Mouse (Mus musculus) embryonic facial prominence, embryonic 15.5 days (tissue): ENCODE results near the gene 2310022A10Rik. TPM values are rescaled to one million over a fixed set of nuclear protein-coding genes. Genes with fewer than 3 reads are reported as not detected.

ENCODE experiments used
- ATAC-seq: fragments of 200-750 bp; cut with Nextera tagmentation; 2 replicates; pipeline ENCODE4 v1.8.0; 2017; ENCODE audit warnings: low read depth, moderate TSS enrichment; ENCODE audit not compliant: insufficient number of reproducible peaks, low FRiP score, low TSS enrichment
- H3K27ac ChIP-seq: fragments of 300-500 bp; sonication (generic); replicated peaks from 2 replicates; pipeline ENCODE4 v1.5.1; 2015; ENCODE audit warnings: mild to moderate bottlenecking, inconsistent platforms
- H3K27me3 ChIP-seq: fragments of 300-500 bp; sonication (generic); 2 replicates; pipeline ENCODE4 v1.6.1; 2015; ENCODE audit warnings: inconsistent platforms
- H3K36me3 ChIP-seq: fragments of 300-500 bp; sonication (generic); 2 replicates; pipeline ENCODE4 v1.6.1; 2015; ENCODE audit warnings: mild to moderate bottlenecking, inconsistent platforms
- H3K4me1 ChIP-seq: fragments of 300-500 bp; sonication (generic); 2 replicates; pipeline ENCODE4 v1.6.1; 2015; ENCODE audit warnings: inconsistent platforms
- H3K4me2 ChIP-seq: fragments of 300-500 bp; sonication (generic); replicated peaks from 2 replicates; pipeline ENCODE4 v1.6.1; 2015; ENCODE audit warnings: mild to moderate bottlenecking, inconsistent platforms
- H3K4me3 ChIP-seq: fragments of 300-500 bp; sonication (generic); replicated peaks from 2 replicates; pipeline ENCODE4 v1.5.1; 2015; ENCODE audit warnings: mild to moderate bottlenecking, inconsistent platforms
- H3K9ac ChIP-seq: fragments of 300-500 bp; sonication (generic); 2 replicates; pipeline ENCODE4 v1.6.1; 2015; ENCODE audit warnings: inconsistent platforms
- H3K9me3 ChIP-seq: fragments of 300-500 bp; sonication (generic); replicated peaks from 2 replicates; pipeline ENCODE4 v1.6.1; 2016; ENCODE audit warnings: inconsistent platforms
- WGBS: fragments of 180-500 bp; shearing (Covaris S2); methylation state at CpG from one replicate; pipeline ENCODE4 v1.1.7; 2015; 5-methylcytosine and 5-hydroxymethylcytosine counted together
- polyA plus RNA-seq: library from polyadenylated mRNA; unstranded; fragments of >200 nt; fragmentation: Nextera tagmentation; extraction: Ambion mirVana; gene quantifications from 2 replicates; pipeline ENCODE4 v1.2.1, GENCODE M21; 2015

2310022A10Rik gene
- polyA plus RNA-seq, 1 experiment from 2014 or later: 38.0 TPM

DNA sequence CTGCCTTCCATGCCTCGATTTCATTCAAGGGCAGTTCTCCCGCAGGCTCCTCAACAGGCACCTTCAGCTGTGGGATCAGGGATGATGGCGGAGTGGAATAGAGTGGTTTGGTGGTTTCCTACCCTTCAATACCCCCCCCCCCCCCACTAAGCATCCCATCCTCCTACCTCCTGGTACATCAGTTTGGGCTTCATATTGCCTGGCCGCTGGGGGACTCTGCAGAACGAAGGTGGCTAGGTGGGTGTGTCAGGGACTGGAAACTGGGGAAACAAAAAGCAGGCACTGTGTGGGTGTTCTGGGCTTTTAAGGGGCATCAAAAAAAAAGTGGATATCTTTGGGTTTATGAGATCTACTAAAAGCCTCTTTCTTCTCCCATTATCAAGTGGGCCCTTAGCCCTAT is 11.1 kb upstream of the 2310022A10Rik start:
- peak overlapping the region; percentile 39; the same call in 1 of the 2 replicates for H3K9ac ChIP-seq
- 53% methylated on average over 5 of the region's 5 CpGs for WGBS
- H3K4me3 ChIP-seq: peak overlapping the region; percentile 56
- no peaks in the 10 kb centered on the region for H3K27me3 ChIP-seq
- H3K9me3 ChIP-seq: no peaks in the 10 kb centered on the region
- H3K4me2 ChIP-seq: peak overlapping the region; percentile 89
- peaks cover 17% of the 10 kb centered on the region for H3K4me1 ChIP-seq
- no peak for ATAC-seq
- peaks cover 33% of the 10 kb centered on the region for H3K36me3 ChIP-seq
- no peak overlapping the region for H3K27ac ChIP-seq

DNA sequence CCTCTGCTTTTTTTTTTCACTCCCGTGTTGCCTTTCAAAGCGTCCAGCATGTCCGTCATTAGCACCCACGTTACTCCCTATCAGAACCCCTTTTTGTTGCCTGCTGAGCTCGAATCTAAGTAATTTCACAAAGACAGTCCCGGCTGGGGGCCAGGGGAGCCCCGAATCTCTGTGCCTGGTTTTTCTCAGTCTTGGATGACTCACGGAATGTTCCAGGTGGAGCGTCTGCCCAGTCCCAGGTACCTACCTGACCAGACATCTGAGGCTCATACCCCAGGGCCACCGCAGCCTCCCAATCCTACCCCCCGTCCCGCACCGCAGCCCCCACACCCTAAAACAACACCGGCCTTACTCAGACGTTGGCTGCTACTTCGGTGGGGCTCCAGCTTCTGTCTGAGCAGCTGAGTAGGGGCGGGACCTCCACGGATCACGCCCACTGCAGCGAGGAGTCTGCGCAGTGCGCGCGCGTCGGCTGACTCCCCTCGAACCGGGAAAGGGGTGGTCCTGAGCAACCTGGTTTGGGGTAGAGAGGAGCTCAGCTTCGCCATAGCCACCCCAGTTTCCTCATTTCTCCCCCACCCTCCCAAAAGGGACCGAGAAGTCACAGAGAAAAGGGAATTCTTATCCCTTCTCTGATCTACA is 10.5 kb upstream of the 2310022A10Rik start:
- no peaks in the 10 kb centered on the region for H3K9me3 ChIP-seq
- peak; percentile 88 for ATAC-seq
- peak overlapping the region; percentile 39 for H3K9ac ChIP-seq
- no peaks in the 10 kb centered on the region for H3K27me3 ChIP-seq
- 1% methylated on average over 30 of the region's 30 CpGs for WGBS
- H3K27ac ChIP-seq: peak overlapping the region; percentile 48; the same call in 1 of the 2 replicates
- H3K4me2 ChIP-seq: peak overlapping the region; percentile 89
- peaks cover 17% of the 10 kb centered on the region for H3K4me1 ChIP-seq
- H3K36me3 ChIP-seq: peaks cover 27% of the 10 kb centered on the region
- peak overlapping the region; percentile 56 for H3K4me3 ChIP-seq

DNA sequence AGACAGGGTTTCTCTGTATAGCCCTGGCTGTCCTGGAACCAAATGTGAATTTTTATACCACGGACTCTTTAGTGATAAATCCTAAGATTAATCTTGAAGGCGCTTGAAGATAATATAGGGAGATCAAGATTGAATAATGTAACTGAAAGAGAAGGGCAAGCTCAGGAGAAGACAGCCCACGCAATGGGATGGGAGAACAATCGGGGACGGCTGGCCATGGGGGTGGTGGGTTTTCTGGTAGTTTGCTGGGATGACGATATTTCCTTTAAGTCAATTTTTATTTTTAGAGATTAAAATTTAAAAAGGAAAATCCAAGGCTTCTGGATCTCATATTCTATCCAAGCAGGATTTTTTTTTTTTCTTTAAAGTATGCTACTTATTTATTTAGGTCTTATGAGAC is 10.0 kb upstream of the 2310022A10Rik start:
- H3K4me2 ChIP-seq: peak overlapping the region; percentile 89
- peak overlapping the region; percentile 39; the same call in 1 of the 2 replicates for H3K9ac ChIP-seq
- 50% methylated on average over 6 of the region's 6 CpGs for WGBS
- peak overlapping the region; percentile 56 for H3K4me3 ChIP-seq
- no peaks in the 10 kb centered on the region for H3K9me3 ChIP-seq
- peaks cover 21% of the 10 kb centered on the region for H3K36me3 ChIP-seq
- H3K27me3 ChIP-seq: no peaks in the 10 kb centered on the region
- ATAC-seq: no peak
- H3K27ac ChIP-seq: peak overlapping the region; percentile 48; the same call in 1 of the 2 replicates
- H3K4me1 ChIP-seq: peaks cover 17% of the 10 kb centered on the region

GRCm38 (mm10) chr7:27543851-27544250 is 9.2 kb upstream of the 2310022A10Rik start:
- 76% methylated on average over 4 of the region's 4 CpGs for WGBS
- no peaks in the 10 kb centered on the region for H3K27me3 ChIP-seq
- no peak overlapping the region for H3K4me2 ChIP-seq
- no peak for ATAC-seq
- H3K36me3 ChIP-seq: peaks cover 19% of the 10 kb centered on the region
- no peak overlapping the region for H3K4me3 ChIP-seq
- no peak overlapping the region for H3K27ac ChIP-seq
- no peaks in the 10 kb centered on the region for H3K9me3 ChIP-seq
- no peak overlapping the region for H3K9ac ChIP-seq
- peaks cover 17% of the 10 kb centered on the region for H3K4me1 ChIP-seq

DNA sequence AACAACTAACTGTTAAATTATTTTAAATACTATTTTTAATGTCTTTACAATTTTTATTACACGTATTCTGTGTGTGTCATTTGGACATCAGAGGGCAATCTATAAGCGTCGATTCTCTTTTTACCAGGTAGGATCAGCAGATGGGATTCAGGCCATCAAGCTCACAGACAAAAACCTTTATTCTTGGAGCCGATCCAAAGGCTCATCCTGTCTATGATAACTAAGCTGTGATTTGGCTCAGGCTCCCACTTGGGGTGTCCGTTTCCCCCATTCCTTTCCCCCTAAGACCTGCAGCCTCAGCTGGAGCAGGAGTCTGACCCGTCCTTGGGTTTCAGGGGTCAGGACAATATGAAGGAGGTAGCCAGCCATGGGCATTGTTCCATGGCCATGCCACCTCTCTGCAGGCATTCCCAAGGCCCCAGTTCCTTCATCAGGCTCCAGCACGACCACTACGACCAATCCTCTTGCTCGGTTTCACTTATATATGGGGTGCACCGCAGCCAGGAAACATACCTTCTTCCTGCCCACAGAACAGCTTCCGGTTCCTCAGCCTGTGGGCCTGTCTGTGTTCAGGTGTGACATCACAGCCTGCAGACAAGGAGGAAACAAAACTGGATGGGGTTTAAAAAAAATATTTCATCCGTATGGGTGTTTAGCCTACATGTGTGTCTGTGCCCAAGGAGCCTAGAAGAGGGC is 8.2 kb upstream of the 2310022A10Rik start:
- H3K4me1 ChIP-seq: peaks cover 17% of the 10 kb centered on the region
- H3K9ac ChIP-seq: no peak overlapping the region
- no peak for ATAC-seq
- peaks cover 10% of the 10 kb centered on the region for H3K36me3 ChIP-seq
- 80% methylated on average over 12 of the region's 12 CpGs for WGBS
- no peak overlapping the region for H3K4me2 ChIP-seq
- H3K27me3 ChIP-seq: no peaks in the 10 kb centered on the region
- H3K4me3 ChIP-seq: no peak overlapping the region
- H3K9me3 ChIP-seq: no peaks in the 10 kb centered on the region
- no peak overlapping the region for H3K27ac ChIP-seq

DNA sequence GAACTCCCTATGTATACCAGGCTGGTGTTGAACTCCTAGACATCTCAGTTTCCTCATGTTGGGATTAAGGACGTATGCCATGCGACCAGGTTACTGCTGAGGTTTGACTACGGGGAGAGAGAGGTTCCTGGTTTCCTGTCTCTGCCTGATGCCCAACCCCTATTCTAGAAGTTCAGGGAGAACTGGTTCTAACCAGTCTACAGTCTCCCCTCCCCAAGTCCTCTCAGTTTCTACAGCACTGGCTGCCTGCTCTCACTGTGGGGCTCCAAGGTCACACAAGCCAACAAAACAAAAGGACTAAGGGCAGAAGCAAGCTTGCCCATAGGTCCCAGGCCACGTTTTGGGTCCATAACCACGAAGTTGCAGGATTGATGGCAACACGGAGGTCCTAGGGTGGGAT is 3.4 kb upstream of the 2310022A10Rik start:
- WGBS: 68% methylated on average over 6 of the region's 6 CpGs
- no peak overlapping the region for H3K9ac ChIP-seq
- H3K4me1 ChIP-seq: peaks cover 15% of the 10 kb centered on the region
- H3K36me3 ChIP-seq: no peaks in the 10 kb centered on the region
- no peak overlapping the region for H3K27ac ChIP-seq
- no peaks in the 10 kb centered on the region for H3K9me3 ChIP-seq
- ATAC-seq: no peak
- H3K27me3 ChIP-seq: no peaks in the 10 kb centered on the region
- no peak overlapping the region for H3K4me3 ChIP-seq
- H3K4me2 ChIP-seq: no peak overlapping the region

DNA sequence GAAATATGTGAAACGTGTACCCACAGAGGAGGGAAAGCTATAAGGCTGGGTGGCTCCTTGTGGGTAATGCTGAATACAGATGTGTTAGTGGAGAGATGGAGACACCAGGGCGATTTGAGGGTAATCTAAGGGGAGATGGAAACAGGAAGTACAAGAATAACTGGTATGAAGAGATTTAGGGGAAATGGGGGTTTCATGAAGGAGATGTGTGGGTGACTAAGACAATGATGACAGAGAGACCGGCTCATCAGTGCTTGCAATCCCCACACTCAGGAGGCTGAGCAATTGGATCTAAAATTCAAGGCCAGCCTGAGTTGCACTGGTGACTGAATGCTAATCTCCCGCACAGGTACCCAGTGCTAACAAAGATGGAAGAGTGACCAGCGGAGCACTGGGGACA is 963 bp upstream of the 2310022A10Rik start:
- H3K36me3 ChIP-seq: peaks cover 10% of the 10 kb centered on the region
- H3K4me1 ChIP-seq: peaks cover 19% of the 10 kb centered on the region
- H3K9ac ChIP-seq: no peak overlapping the region; the same call in 1 of the 2 replicates
- no peak for ATAC-seq
- no peaks in the 10 kb centered on the region for H3K27me3 ChIP-seq
- peak overlapping the region; percentile 77 for H3K4me3 ChIP-seq
- peak overlapping the region; percentile 75 for H3K4me2 ChIP-seq
- no peaks in the 10 kb centered on the region for H3K9me3 ChIP-seq
- WGBS: 48% methylated on average over 5 of the region's 5 CpGs
- H3K27ac ChIP-seq: 0 out of 2 replicates have a peak overlapping the region, but pooled peaks have one; percentile 63

DNA sequence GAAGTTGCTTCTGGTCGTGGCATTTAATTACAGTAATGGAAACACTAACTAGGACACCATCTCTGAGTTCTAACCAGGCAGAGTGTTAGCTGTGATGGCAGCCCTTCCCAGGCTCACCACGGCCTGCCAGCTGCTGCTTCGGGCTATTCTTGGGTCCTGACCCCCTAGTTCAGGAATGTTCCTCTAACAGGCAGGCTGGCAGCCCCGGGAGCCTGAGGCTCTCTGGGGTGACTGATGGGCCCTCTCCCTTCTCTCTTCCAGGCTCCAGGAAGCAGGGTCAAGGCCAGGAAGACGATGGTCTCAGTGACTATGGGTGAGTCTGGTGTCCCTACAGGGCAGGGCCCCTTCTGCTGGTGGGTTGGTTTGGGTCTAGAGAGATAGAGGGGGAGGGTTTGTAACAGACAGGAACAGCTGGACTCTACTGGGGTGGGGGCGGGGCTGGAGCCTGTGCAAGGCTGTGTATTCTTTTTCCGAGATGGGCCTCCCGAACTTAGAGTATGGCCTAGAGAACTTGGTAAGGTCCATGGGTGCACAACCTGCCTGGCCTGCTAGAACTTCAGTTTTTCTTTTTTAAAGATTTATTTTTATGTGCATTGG is 7.4 kb downstream of the 2310022A10Rik start:
- Histone ChIP-seq H3K9me3 (no peaks in the 10 kb centered on the region), H3K27me3 (no peaks in the 10 kb centered on the region), H3K4me3 (no peak overlapping the region), H3K36me3 (peaks cover 69% of the 10 kb centered on the region), H3K9ac (no peak overlapping the region), H3K4me2 (no peak overlapping the region), H3K27ac (peak overlapping the region; percentile 51; the same call in 1 of the 2 replicates), H3K4me1 (no peaks in the 10 kb centered on the region)
- WGBS: 57% methylated on average over 8 of the region's 8 CpGs
- ATAC-seq: peak; percentile 67

DNA sequence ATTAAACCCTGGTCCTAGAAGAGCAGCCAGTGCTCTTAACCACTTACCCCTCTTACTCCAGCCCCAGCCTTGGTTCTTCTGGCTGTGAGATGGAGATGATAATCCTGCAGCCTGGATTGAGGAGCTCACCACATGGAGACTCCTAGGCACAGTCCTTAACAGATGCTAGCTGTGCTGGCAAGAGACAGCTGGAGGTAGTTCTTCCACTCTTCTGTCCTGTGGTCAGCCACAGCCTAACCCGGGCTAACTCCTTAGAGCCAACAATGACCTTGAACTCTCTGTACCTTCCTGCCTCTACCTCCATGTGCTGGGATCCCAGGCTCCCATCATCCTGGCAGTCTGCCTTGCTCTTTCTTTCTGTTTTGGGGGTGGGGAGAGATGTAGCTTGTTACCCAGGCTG is 7.9 kb downstream of the 2310022A10Rik start:
- Histone ChIP-seq H3K36me3 (peaks cover 69% of the 10 kb centered on the region), H3K9ac (no peak overlapping the region), H3K27ac (peak overlapping the region; percentile 51; the same call in 1 of the 2 replicates), H3K4me1 (no peaks in the 10 kb centered on the region), H3K9me3 (no peaks in the 10 kb centered on the region), H3K4me2 (no peak overlapping the region), H3K4me3 (no peak overlapping the region), H3K27me3 (no peaks in the 10 kb centered on the region)
- ATAC-seq: no peak
- WGBS: 83% methylated on average over 1 of the region's 1 CpGs

DNA sequence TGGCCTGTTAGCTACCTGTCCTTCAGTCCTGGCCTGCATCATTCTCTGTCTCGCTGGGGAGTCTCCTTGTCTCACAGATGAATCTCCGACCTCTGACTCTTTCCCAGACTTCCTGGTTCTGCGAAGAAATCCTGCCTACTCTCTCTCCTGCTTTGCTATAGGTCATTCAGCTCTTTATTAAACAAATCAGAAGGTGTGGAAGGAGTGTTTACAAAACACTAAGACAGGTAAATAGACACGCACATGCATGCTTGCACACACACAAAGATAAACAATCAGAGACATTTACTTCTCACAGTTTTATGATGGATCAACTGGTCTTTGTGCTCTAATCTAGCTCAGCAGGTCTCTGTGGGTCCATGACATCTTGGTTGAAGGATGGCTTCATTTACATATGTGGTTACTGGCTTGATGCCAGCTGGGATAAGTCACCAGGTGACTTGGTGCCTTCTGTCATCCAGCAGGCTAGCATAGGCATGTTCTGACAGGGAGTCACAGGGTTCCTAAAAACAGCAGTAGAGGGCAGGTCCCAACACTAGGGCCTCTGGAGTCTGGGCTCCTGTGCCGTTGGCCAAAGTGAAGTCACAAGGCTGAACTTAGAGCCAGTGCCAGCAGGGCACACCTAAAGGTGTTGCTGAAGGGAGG is 16.7 kb downstream of the 2310022A10Rik start:
- Histone ChIP-seq H3K27ac (peak overlapping the region; percentile 35; the same call in 1 of the 2 replicates), H3K4me1 (no peaks in the 10 kb centered on the region), H3K9ac (no peak overlapping the region), H3K36me3 (peaks cover 73% of the 10 kb centered on the region), H3K27me3 (no peaks in the 10 kb centered on the region), H3K9me3 (no peaks in the 10 kb centered on the region), H3K4me2 (no peak overlapping the region), H3K4me3 (no peak overlapping the region)
- ATAC-seq: no peak
- 72% methylated on average over 5 of the region's 5 CpGs for WGBS

DNA sequence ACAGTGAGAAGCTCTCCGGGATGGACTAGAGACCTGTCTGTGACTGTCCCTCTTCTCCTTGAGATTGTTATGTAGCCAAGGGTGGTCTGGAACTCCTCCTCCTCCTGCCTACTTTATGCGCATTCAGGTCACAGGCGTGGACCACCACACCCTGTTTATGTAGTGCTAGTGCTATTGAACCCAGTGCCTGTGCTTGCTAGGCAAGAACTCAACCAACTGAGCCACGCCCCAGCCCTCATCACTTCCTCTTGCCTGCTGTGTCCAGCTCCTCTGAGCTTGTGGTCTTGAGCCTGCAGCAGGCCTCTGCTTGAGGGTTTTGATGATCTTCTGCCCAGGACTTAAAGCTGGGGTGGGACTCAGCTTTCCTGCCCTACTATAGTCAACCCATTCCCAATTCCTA is 19.1 kb downstream of the 2310022A10Rik start:
- Histone ChIP-seq H3K4me2 (no peak overlapping the region), H3K4me1 (no peaks in the 10 kb centered on the region), H3K27me3 (no peaks in the 10 kb centered on the region), H3K36me3 (peaks cover 77% of the 10 kb centered on the region), H3K9ac (no peak overlapping the region), H3K27ac (no peak overlapping the region), H3K9me3 (no peaks in the 10 kb centered on the region), H3K4me3 (no peak overlapping the region)
- 99% methylated on average over 4 of the region's 4 CpGs for WGBS
- no peak for ATAC-seq
